Mouse (Mus musculus): Measurements from ENCODE around the gene Utrn.

- TF ChIP-seq CTCF (IDR thresholded peaks at IDR 0.05; ENCODE audit: extremely low read depth, insufficient read depth, insufficient read length, insufficient replicate concordance) (no peak), POLR2A (IDR thresholded peaks at IDR 0.05; ENCODE audit: low read depth, low read length) (no peak)
Measured at GRCm38 (mm10) chr10:12716657-12717327, 152.4 kb downstream of the Utrn start.

All from spleen, adult 2 months (tissue).